Mouse (Mus musculus) neural tube, embryonic 13.5 days (tissue): Measurements from ENCODE around the gene Rpp21. TPM values are rescaled to one million over a fixed set of nuclear protein-coding genes. Genes with fewer than 3 reads are reported as not detected.
"Not testable (repeated sequence)": the region's sequence is repeated elsewhere in the genome, so short reads cannot be mapped to it uniquely, and the experiment has no call there.

Experiments
- ATAC-seq: fragments of 200-750 bp; cut with Nextera tagmentation; 2 replicates; pipeline ENCODE4 v1.8.0; 2017; ENCODE audit warnings: low read depth, mild to moderate bottlenecking, moderate TSS enrichment, moderate library complexity
- H3K27ac ChIP-seq: fragments of 300-500 bp; sonication (generic); replicated peaks from 2 replicates; pipeline ENCODE4 v1.5.1; 2015; ENCODE audit warnings: moderate library complexity, mild to moderate bottlenecking, inconsistent platforms
- H3K27me3 ChIP-seq: fragments of 300-500 bp; sonication (generic); 2 replicates; pipeline ENCODE4 v1.6.1; 2015; ENCODE audit warnings: mild to moderate bottlenecking, inconsistent platforms
- H3K36me3 ChIP-seq: fragments of 300-500 bp; sonication (generic); 2 replicates; pipeline ENCODE4 v1.6.1; 2015; ENCODE audit warnings: mild to moderate bottlenecking, inconsistent platforms
- H3K4me1 ChIP-seq: fragments of 300-500 bp; sonication (generic); replicated peaks from 2 replicates; pipeline ENCODE4 v1.6.1; 2015; ENCODE audit warnings: inconsistent platforms
- H3K4me2 ChIP-seq: fragments of 300-500 bp; sonication (generic); 2 replicates; pipeline ENCODE4 v1.6.1; 2015; ENCODE audit warnings: inconsistent platforms, mild to moderate bottlenecking, moderate library complexity
- H3K4me3 ChIP-seq: fragments of 300-500 bp; sonication (generic); 2 replicates; pipeline ENCODE4 v1.5.1; 2015; ENCODE audit warnings: mild to moderate bottlenecking, inconsistent platforms
- H3K9ac ChIP-seq: fragments of 300-500 bp; sonication (generic); 2 replicates; pipeline ENCODE4 v1.6.1; 2015; ENCODE audit warnings: moderate library complexity, mild to moderate bottlenecking, inconsistent platforms
- H3K9me3 ChIP-seq: fragments of 300-500 bp; sonication (generic); 2 replicates; pipeline ENCODE4 v1.6.1; 2016; ENCODE audit warnings: inconsistent platforms
- WGBS: fragments of 180-500 bp; shearing (Covaris S2); methylation state at CpG from one replicate; pipeline ENCODE4 v1.1.7; 2015; 5-methylcytosine and 5-hydroxymethylcytosine counted together
- polyA plus RNA-seq: library from polyadenylated mRNA; unstranded; fragments of >200 nt; fragmentation: Nextera tagmentation; extraction: Ambion mirVana; gene quantifications from 2 replicates; pipeline ENCODE4 v1.2.1, GENCODE M21; 2015

Rpp21 gene
- polyA plus RNA-seq, 1 experiment from 2014 or later: 122 TPM

DNA sequence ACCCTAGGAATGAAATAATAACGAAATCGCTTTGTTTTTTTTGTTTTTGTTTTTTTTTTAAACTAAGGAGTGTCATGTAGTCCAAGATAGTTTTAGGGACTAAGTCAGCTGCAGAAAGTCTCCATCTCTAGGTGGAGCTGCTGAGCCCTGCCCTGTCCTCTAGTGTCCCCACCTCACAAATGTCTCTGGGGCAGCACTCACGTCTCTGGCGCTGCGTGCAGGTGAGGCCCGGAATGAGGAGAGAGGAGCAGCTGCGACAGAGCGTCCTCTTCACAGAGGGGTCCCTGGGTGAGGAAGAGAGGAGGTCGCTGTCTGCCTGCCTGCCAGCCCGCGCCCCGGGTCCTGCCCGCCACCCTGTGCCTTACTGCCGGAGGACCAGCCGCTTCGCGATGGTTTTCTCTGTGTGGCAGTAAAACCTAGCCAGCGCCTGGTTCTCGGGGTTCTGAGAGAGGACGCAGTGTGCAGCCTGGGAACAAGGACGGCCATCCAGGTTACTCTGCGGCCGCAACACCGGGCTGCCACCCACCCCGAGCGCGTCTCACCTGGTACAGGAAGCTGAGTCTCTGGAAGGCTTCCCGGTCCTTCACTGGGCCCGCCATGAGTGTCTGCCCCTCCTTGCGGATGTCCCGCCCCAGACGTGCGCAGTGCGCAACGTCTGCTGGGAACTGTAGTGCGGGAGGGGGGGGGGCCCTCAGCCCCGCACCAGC lies 475 bp downstream of the Rpp21 start:
- Histone ChIP-seq H3K27me3 (peaks cover 4% of the 10 kb centered on the region), H3K9ac (peak overlapping the region; percentile 88), H3K27ac (peak overlapping the region; percentile 90), H3K4me1 (peaks cover 16% of the 10 kb centered on the region), H3K4me2 (peak overlapping the region; percentile 60), H3K36me3 (peaks cover 43% of the 10 kb centered on the region), H3K9me3 (no peaks in the 10 kb centered on the region), H3K4me3 (peak overlapping the region; percentile 76)
- WGBS: under 1% methylated on average over 37 of the region's 37 CpGs
- ATAC-seq: peak; percentile 97

DNA sequence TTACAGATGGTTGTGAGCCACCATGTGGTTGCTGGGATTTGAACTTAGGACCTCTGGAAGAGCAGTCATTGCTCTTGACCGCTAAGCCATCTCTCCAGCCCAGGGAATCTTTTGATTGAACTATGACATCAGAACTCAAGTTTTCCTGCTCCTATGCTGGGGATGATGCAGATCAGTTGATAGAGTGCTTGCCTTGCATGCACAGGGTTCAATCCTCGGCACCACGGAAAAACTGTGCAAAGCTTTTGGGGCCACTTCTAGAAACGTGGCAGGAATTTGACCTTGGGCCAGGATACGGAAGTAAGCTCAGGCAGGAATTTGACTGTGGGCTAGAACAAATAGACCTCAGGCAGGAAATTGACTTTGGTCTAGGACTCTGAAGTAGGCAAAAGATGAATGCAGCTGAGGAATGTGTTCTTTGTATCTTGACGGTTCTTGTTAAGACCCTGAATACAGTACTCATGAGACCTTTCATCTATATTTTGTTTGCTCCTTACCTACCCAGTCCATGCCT lies 4.7 kb downstream of the Rpp21 start:
- no peak overlapping the region for H3K27ac ChIP-seq
- no peak for ATAC-seq
- no peaks in the 10 kb centered on the region for H3K9me3 ChIP-seq
- no peak overlapping the region for H3K9ac ChIP-seq
- no peak overlapping the region for H3K4me2 ChIP-seq
- H3K27me3 ChIP-seq: peaks cover 36% of the 10 kb centered on the region
- peaks cover 20% of the 10 kb centered on the region for H3K4me1 ChIP-seq
- no peak overlapping the region for H3K4me3 ChIP-seq
- 73% methylated on average over 6 of the region's 6 CpGs for WGBS
- peaks cover 3% of the 10 kb centered on the region; the same call in 1 of the 2 replicates for H3K36me3 ChIP-seq

DNA sequence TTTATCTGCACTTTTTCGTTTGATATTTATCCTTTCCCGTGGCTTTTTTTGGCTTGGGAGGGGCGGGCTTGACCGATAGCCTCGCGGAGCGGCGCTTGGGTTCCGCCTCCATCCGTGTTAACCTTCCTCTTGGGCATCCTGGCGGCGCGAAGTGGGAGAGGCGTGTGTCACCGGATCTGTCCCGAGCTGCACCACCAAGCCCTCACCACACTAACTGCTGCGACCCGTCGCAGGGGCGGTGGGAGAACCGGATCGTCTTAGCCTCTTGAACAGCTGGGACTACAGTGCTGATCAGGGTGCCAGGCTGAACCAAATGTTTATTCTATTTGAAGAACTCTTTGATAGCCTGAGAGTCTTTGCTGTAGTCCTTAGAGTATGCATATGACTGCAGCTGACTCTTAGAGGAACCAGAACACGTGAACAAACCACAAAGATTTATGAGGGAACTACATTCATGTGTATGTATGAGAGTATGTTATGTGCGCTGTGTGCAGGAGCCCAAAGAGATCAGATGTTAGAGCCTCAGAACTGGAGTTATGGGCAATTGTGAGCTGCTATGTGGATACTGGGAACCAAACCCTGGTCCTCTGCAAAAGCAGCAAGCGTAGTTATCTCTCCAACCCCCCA lies 5.5 kb downstream of the Rpp21 start:
- H3K4me3 ChIP-seq: peak overlapping the region; percentile 21
- H3K36me3 ChIP-seq: peaks cover 3% of the 10 kb centered on the region; the same call in 1 of the 2 replicates
- 0 out of 2 replicates have a peak, but pooled peaks have one; percentile 9 for ATAC-seq
- H3K27ac ChIP-seq: no peak overlapping the region
- peaks cover 43% of the 10 kb centered on the region for H3K27me3 ChIP-seq
- WGBS: 8% methylated on average over 25 of the region's 25 CpGs
- peak overlapping the region; percentile 52 for H3K4me2 ChIP-seq
- 0 out of 2 replicates have a peak overlapping the region, but pooled peaks have one; percentile 45 for H3K9ac ChIP-seq
- H3K4me1 ChIP-seq: peaks cover 15% of the 10 kb centered on the region
- H3K9me3 ChIP-seq: no peaks in the 10 kb centered on the region

DNA sequence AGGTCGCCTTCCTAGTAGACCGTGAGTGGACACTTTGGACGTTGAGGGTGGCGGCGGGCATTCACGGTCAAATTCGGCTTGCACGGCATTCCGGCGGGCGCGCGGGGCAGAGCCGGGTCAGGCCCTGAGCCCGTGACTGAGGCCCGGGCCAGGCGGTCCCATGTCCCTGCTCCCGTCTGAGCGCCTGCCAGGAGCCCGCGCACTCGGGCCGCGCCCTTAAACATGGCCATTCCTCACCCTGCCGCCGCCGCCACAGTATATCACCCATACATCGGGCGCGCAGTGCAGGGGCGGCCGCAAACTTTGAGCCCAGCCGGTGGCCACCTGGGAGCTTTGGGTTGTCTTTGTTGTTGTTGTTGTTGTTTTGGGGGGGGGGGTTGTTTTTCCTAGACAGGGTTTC lies 9.0 kb downstream of the Rpp21 start:
- Histone ChIP-seq H3K9ac (no peak overlapping the region), H3K4me1 (peaks cover 8% of the 10 kb centered on the region), H3K4me3 (no peak overlapping the region), H3K27ac (no peak overlapping the region), H3K9me3 (no peaks in the 10 kb centered on the region), H3K36me3 (no peaks in the 10 kb centered on the region), H3K4me2 (peak overlapping the region; percentile 25; the same call in 1 of the 2 replicates), H3K27me3 (peaks cover 44% of the 10 kb centered on the region)
- 21% methylated on average over 33 of the region's 33 CpGs for WGBS
- ATAC-seq: no peak

DNA sequence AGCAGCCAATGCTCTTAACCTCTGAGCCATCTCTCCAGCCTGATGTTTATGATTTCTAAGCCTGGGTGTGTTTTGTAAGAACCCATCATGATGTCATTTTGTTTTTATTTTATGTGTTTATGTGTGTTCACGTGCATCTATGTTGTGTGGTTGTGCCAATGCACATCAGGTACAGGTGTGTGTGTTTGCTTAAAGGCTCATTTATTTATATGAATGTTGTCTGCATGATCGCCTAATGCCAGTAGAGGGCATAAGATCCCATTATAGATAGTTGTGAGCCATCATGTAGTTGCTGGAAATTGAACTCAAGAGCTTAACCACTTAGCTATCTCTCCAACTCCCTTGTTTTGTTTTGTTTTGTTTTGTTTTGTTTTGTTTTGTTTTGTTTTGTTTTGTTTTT lies 12.1 kb downstream of the Rpp21 start:
- no peak for ATAC-seq
- WGBS: 83% methylated on average over 2 of the region's 2 CpGs

DNA sequence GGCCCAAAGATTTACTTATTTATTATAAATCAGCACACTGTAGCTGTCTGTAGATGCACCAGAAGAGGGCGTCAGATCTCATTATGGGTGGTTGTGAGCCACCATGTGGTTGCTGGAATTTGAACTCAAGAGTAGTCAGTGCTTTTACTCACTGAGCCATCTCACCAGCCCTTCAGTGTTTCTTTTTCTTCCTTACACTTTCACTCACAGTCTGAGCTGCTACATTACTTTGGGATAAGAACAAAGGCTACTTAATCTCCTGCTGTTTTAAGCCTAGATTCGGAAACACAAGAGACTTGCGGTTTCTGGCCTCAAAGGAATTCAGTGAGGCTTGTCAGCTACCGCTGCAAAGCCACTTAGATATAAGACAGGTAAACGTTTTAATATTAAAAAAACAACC lies 13.8 kb downstream of the Rpp21 start:
- ATAC-seq: no peak
- Histone ChIP-seq H3K4me2 (no peak overlapping the region), H3K4me1 (no peaks in the 10 kb centered on the region; the same call in 1 of the 2 replicates), H3K27me3 (peaks cover 24% of the 10 kb centered on the region), H3K9ac (no peak overlapping the region), H3K4me3 (no peak overlapping the region), H3K27ac (no peak overlapping the region), H3K9me3 (no peaks in the 10 kb centered on the region), H3K36me3 (no peaks in the 10 kb centered on the region)
- 43% methylated on average over 5 of the region's 5 CpGs for WGBS

More for the DNA sequence above, 12.1 kb downstream of the Rpp21 start:
- peaks cover 33% of the 10 kb centered on the region for H3K27me3 ChIP-seq
- H3K9ac ChIP-seq: no peak overlapping the region
- H3K36me3 ChIP-seq: no peaks in the 10 kb centered on the region
- no peak overlapping the region for H3K4me3 ChIP-seq
- H3K9me3 ChIP-seq: no peaks in the 10 kb centered on the region
- H3K4me1 ChIP-seq: no peaks in the 10 kb centered on the region; the same call in 1 of the 2 replicates
- no peak overlapping the region for H3K27ac ChIP-seq
- H3K4me2 ChIP-seq: no peak overlapping the region

DNA sequence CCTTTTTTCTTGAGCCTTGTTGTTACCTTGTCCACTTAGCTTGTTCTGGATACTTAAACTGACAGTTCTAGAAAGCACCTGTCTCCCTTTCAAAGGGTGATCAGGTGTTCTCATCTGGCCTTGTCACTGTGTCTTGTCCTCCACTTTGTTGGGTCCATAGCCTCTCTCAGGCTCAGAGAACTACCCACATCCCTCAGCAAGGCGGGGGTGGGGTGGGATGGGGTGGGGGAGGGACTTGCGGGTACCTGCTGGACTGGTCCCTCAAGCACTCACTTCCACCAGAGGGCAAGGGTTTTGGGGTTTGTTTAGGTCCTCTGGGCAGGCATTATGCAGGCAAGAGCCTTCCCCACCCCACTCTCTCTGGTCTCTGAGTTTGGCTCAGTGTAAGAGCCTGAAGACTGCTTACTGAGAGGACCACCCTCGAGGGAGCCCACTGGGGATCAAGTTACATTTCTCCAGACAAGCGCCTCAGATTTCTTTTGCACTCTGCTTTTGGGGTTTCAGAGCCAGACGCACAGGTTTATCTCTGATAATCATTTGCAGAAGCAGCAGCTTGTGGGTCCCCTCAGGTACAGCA lies 17.1 kb downstream of the Rpp21 start:
- no peak for ATAC-seq
- Histone ChIP-seq H3K9me3 (no peaks in the 10 kb centered on the region), H3K36me3 (no peaks in the 10 kb centered on the region), H3K27me3 (peaks cover 38% of the 10 kb centered on the region), H3K4me3 (no peak overlapping the region), H3K27ac (no peak overlapping the region), H3K9ac (no peak overlapping the region), H3K4me2 (no peak overlapping the region), H3K4me1 (peaks cover 6% of the 10 kb centered on the region)
- WGBS: 22% methylated on average over 5 of the region's 5 CpGs

DNA sequence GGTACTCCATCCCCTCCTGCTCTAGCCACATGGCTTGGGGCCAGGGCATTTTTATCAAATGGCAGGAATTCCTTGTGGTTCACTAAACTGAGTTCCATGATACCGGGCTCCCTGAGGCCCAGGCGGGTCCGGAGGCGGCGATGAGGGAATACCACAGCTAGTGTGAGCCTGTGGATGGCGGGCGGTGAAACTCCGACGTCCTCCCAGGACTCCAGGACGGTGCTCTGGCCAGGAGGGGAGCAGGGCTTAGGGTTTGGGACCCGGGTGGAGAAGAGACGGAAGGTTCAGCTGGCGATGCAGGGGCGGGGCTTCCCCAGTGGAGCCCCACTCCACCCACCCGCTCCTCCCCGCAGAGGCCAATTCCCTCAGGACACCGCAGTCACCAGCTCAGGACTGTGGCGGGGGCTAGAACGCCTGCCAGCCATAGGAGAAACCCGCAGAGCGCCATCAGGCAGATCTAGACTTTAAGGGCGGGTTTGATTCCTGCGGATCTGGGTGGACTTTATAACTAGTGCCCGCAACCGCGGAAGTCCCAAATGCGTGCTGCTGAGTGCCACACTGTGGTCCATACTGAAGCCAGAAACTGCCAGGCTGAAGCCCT lies 20.4 kb downstream of the Rpp21 start:
- peak overlapping the region; percentile 56 for H3K9ac ChIP-seq
- peaks cover 35% of the 10 kb centered on the region for H3K27me3 ChIP-seq
- peaks cover 6% of the 10 kb centered on the region for H3K4me1 ChIP-seq
- H3K27ac ChIP-seq: no peak overlapping the region
- WGBS: 3% methylated on average over 27 of the region's 27 CpGs
- H3K36me3 ChIP-seq: no peaks in the 10 kb centered on the region
- no peaks in the 10 kb centered on the region for H3K9me3 ChIP-seq
- H3K4me2 ChIP-seq: peak overlapping the region; percentile 58
- peak; percentile 47 for ATAC-seq
- peak overlapping the region; percentile 29 for H3K4me3 ChIP-seq

DNA sequence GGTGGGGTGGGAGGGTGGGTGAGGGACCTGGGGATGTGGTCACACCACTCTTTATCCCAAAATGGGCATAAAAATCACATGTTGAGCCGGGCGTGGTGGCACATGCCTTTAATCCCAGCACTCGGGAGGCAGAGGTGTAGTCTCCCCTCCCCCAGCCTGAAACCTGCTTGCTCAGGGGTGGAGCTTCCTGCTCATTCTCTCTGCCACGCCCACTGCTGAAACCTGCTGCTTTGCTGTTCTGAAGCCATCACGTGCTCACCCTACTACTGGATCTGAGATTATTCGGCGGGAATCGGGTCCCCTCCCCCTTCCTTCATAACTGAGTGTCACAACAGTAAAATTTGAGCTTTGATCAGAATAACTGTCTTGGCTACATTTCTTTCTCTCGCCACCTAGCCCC lies 22.6 kb downstream of the Rpp21 start:
- H3K27me3 ChIP-seq: peaks cover 33% of the 10 kb centered on the region
- H3K36me3 ChIP-seq, H3K4me1 ChIP-seq, H3K9ac ChIP-seq, ATAC-seq, H3K9me3 ChIP-seq, H3K4me2 ChIP-seq, H3K4me3 ChIP-seq, H3K27ac ChIP-seq: not testable (repeated sequence)
- WGBS: 27% methylated on average over 8 of the region's 9 CpGs

DNA sequence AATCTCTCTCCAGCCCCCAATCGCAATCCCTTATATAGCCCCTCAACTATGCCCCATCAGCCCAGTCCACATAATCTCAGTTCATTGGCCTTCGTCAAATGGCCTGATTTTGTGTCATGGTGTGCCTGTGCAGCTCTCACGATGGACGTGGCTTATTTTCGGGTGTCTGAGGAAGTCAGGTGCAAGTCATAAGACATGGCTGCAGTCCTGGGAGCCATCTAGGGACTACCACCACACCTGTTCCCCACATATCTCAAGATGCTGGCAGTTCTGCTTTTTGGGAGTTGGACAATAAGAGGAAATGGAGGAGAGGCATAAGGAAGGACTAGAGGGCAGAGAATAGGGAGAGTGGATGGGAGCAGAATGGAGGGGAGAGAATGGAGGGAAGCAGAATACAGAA lies 24.3 kb downstream of the Rpp21 start:
- H3K9ac ChIP-seq: no peak overlapping the region
- 80% methylated on average over 5 of the region's 5 CpGs for WGBS

DNA sequence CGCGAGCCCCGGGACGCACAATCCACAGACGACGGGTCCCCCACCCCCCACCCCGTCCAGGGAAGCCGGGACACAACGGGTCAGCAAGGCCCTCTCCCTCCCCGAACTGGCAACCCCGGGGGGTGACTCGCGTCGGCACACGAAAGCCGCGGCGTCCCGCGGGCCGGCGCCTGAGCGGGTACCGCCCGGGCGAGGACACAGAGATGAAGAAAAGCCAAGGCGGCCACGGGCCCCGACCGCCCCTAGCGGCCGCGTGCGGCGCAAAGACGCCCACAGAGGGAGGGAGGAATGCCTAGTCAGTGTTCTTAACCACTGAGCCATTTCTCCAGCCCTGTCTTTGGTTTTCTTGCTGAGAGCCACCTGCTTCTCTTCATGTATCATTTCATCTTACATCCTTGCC lies 26.6 kb downstream of the Rpp21 start:
- Histone ChIP-seq H3K4me2 (no peak overlapping the region), H3K9me3 (no peaks in the 10 kb centered on the region), H3K4me1 (no peaks in the 10 kb centered on the region), H3K27ac (no peak overlapping the region), H3K4me3 (no peak overlapping the region), H3K27me3 (peaks cover 5% of the 10 kb centered on the region), H3K9ac (no peak overlapping the region), H3K36me3 (no peaks in the 10 kb centered on the region)
- 9% methylated on average over 36 of the region's 36 CpGs for WGBS
- ATAC-seq: no peak

More for the DNA sequence above, 24.3 kb downstream of the Rpp21 start:
- Histone ChIP-seq H3K27ac (no peak overlapping the region), H3K4me2 (no peak overlapping the region), H3K4me1 (peaks cover 6% of the 10 kb centered on the region), H3K4me3 (no peak overlapping the region), H3K27me3 (peaks cover 26% of the 10 kb centered on the region), H3K36me3 (no peaks in the 10 kb centered on the region), H3K9me3 (no peaks in the 10 kb centered on the region)
- no peak for ATAC-seq

DNA sequence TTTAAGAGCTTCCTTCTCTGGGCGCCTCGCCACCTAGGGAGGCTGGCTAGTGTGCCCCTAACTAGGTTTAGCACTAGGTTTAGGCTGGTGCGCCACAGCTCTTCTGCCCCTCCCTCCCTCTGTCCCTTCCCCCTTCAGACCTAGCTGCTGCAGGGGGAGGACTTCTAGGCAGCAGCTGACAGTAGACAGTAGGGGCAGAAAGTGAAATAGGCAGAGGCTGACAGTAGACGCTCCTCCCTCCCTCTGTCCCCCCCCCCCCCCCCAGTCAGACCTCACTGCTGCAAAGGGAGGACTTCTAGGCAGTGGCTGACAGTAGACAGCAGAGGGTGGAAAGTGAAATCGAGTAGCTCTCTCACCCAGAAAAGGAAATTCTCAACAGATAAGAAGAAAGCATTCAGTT lies 28.8 kb downstream of the Rpp21 start:
- Histone ChIP-seq H3K9me3 (no peaks in the 10 kb centered on the region), H3K4me1 (no peaks in the 10 kb centered on the region), H3K27me3 (peaks cover 20% of the 10 kb centered on the region), H3K36me3 (no peaks in the 10 kb centered on the region), H3K4me2 (no peak overlapping the region), H3K4me3 (no peak overlapping the region), H3K9ac (no peak overlapping the region), H3K27ac (no peak overlapping the region)
- 15% methylated on average over 4 of the region's 5 CpGs for WGBS
- no peak for ATAC-seq
